Mouse (Mus musculus) layer of hippocampus, adult 9-11 months (tissue): ENCODE measurements at regions not wholly inside any gene's neighbourhood (a gene's known extent, or its start where the extent isn't known, plus 50 kb on each side); places are given as distances from the start of the nearest gene placed in this dataset.
A peak's percentile ranks its signal among the peaks of the same experiment; 100 is the strongest.
"Not testable (repeated sequence)": the region's sequence is repeated elsewhere in the genome, so short reads cannot be mapped to it uniquely, and the experiment has no call there.

Source experiments
- DNase-seq: peaks from one replicate; pipeline ENCODE4 v3.0.0; 2022

DNA sequence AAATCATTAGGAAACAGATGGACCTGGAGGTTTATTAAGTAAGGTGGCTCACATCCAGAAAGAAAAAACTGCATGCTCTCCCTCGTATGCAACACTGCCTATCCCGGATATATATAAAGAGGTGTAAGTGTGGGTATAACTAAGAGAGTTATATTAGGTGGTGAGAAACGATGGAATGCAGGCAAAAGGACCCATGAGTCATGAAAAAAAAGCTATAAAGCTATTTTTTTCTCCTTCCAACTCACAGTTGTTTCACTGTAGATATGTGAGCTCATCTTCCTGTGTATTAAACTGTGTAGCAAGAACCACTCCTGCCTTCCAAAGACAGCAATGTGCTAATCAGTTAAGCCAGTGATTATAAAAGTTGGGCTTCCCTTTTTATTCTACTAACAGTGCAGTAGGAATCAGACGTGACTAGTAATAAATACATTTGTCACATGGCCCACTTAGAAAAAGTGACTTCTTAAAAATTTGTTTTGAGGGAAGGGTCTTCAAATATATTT lies 51.4 kb upstream of the Bdh1 start:
- not testable (repeated sequence) for DNase-seq

DNA sequence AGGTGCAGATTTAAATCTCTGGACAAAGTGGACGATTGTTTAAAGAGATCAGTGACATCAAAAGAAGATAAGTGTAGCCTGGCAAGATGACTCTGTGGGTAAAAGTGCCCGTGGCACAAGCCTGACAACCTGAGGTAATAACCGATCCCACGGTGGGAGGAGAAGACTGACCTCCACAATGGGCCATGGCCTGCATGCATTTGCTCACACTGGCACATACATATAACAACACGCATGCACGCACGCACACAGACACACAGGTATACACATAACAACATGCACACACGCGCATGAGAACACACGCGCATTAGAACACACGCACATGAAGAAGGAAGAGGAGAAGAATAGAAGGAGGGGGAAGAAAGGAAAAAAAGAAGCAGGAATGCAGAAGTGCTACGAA lies 52.2 kb upstream of the Bdh1 start:
- no peak for DNase-seq

DNA sequence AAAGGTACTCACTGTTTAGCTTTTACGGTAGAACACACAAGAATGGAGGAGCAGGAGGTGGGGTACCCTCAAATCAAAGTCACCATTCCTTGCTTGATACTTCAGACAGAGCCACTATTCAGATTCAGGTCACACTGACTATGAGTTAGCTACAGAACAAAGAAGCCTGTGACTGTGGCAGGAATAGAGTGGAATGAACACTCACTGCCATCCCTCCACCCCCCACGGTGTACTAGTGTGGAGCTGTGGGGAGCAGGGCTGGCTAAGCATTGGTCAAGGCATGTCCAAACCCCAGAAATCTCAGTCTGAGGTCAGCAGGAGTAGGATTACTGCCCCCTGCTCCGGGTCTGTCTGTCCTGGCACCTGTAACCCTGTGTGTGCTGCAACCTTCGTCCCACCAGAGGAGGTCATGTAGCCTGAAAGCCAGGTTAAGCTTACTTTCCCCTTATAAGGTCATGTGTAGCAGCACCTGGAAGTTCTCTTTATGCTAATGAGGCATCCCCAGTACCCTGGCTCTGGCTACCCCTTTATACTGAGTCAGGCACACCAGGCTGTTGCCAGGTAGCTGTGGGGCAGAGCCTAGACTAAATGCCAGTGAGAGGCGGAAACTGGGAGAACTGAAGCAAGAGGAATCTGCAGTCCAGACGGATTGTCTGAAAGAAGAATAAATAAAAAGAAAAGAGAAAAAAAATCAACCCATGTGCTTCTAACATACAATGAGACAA lies 53.1 kb upstream of the Apod start:
- no peak for DNase-seq

DNA sequence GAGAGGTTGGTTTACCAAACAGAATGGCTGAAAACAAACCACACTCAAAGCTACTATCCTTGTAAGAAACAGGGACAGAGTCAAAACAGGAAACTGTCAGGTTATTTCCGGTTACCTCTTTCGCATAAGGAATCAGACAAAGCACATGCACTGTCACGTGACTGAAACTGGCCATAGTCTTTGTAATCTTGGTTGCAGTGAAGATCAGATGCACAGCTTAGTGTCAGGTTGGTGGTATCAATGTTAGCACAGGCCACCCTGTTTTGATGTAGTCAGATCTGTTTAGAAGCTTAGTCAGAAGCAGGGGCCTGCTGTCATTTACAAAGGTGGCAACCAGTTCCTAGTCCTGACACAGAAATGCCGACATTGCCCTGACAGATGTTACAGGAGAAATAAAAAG lies 51.4 kb upstream of the Apod start:
- DNase-seq = no peak

DNA sequence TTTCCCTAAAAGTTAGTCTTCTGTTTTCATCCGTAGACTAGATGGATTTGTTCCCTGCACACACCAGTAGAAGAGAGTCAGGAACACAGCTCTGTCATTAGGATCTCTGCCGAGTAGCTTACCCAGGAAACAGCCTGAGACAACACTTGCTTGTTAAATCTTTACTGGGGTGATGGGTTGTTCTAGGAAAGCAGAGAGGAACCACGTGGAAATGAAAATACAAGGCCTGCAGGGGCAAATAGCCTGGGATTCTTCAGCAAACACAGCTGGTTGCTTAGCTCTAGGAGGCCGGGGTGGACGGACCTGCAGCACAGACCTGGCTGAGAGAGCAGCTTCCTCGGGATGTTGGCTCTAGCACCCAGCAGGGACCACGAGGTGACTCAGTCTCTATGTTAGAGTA lies 49.9 kb upstream of the Apod start:
- peak; percentile 68 for DNase-seq
